Mouse (Mus musculus) erythroblast, embryonic 14.5 days (primary cell): ENCODE measurements around the gene Rab11a.

Experiments
- GATA1 ChIP-seq: IDR thresholded peaks from 2 replicates; pipeline ENCODE4 v1.6.1; 2012; ENCODE audit warnings: low read length, inconsistent platforms, mixed read lengths
- TAL1 ChIP-seq: IDR thresholded peaks from 3 replicates; pipeline ENCODE4 v1.6.1; 2012; ENCODE audit warnings: low read length, inconsistent platforms, mixed read lengths

- TF ChIP-seq TAL1, result no peak
- no peak for TF ChIP-seq GATA1
Measured at GRCm38 (mm10) chr9:64752575-64752974, 15.0 kb upstream of the Rab11a start.
